Mouse (Mus musculus): ENCODE measurements around the gene Ikzf5.

Ikzf5 gene

GRCm38 (mm10) chr7:131345856-131346541 lies 64.3 kb downstream of the Ikzf5 start:
- CTCF ChIA-PET: interaction anchor here (0.6 kb wide), 1 partner anchor 448 kb away, joined by 6 read pairs; no protein-coding TSS in a partner anchor

Data from spleen, embryonic (tissue).